Mouse (Mus musculus) heart, postnatal 0 days (tissue): ENCODE measurements around the gene Sar1b.

Experiments used
- CTCF ChIP-seq: IDR thresholded peaks from 2 replicates; pipeline ENCODE4 v1.5.1; 2016; ENCODE audit warnings: antibody characterized with exemption, control low read depth, low read depth
- EP300 ChIP-seq: IDR thresholded peaks from 2 replicates; pipeline ENCODE4 v1.6.1; 2016; ENCODE audit warnings: antibody characterized with exemption, low read depth

DNA sequence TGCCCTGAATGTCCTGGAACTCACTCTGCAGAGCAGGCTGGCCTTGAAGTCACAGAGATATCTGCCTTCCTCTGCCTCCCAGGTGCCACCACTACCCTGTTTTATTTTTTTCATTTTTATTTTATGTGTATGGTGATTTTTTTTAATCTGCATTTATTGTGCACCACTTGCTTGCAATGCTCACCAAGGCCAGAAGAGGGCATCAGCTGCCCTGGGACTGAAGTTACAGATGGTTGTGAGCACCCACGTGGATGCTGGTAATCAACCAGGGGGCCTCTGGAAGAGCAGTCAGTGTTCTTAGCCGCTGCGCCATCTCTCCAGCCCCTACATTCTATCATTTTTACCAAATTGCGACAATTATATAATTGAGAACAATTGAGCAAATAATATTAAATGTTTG lies 47.7 kb downstream of the Sar1b start:
- TF ChIP-seq CTCF (peak; percentile 21; the same call in 1 of the 2 replicates), EP300 (no peak)
